ENCODE assay signal across 20 mouse cellular contexts in genomic region chr2:79127822-79128221, GRCm38 (mm10).
"Had no signal": no experiment of that assay in that cellular context is flagged by ENCODE, and none has a peak within 500 bp of the region (broad histone marks: within the 10 kb centered on the region; RNA-seq: fewer than 3 reads in every experiment).

No protein-coding gene starts in this region.

- H3K4me2 ChIP-seq: limb, embryonic 13.5 days; lung, embryonic 15.5 days; neural tube, embryonic 13.5 days had no signal

- H3K27ac ChIP-seq: kidney, postnatal 0 days; layer of hippocampus, adult 2 months; limb, embryonic 10.5 days; limb, embryonic 13.5 days; lung, embryonic 15.5 days; midbrain, embryonic 10.5 days; neural tube, embryonic 13.5 days had no signal

- H3K9me3 ChIP-seq: limb, embryonic 10.5 days; limb, embryonic 13.5 days; lung, embryonic 15.5 days; megakaryocyte, embryonic 14.5 days; midbrain, embryonic 10.5 days; neural tube, embryonic 13.5 days had no signal

- H3K27me3 ChIP-seq: limb, embryonic 13.5 days; lung, embryonic 15.5 days; megakaryocyte, embryonic 14.5 days; neural tube, embryonic 13.5 days had no signal

- ATAC-seq: intestine, postnatal 0 days had no signal

- DNase-seq: kidney, adult 2 months; kidney, postnatal 25 days; layer of hippocampus, adult 9-11 months; lung, adult 18-20 months; lung, postnatal 10 days; lung, postnatal 36 days; midbrain, embryonic 14.5 days; retina, postnatal 1 day; right cerebral cortex, postnatal 25 days; spleen, adult 18-20 months; thymus, postnatal 4 days had no signal

- H3K4me1 ChIP-seq: limb, embryonic 10.5 days; limb, embryonic 13.5 days; lung, embryonic 15.5 days; midbrain, embryonic 10.5 days; neural tube, embryonic 13.5 days had no signal

- H3K36me3 ChIP-seq: limb, embryonic 10.5 days; limb, embryonic 13.5 days; lung, embryonic 15.5 days; midbrain, embryonic 10.5 days; neural tube, embryonic 13.5 days had no signal

- H3K9ac ChIP-seq: limb, embryonic 13.5 days; lung, embryonic 15.5 days; neural tube, embryonic 13.5 days had no signal

- H3K4me3 ChIP-seq: layer of hippocampus, adult 2 months; limb, embryonic 10.5 days; limb, embryonic 13.5 days; lung, embryonic 15.5 days; megakaryocyte, embryonic 14.5 days; midbrain, embryonic 10.5 days; neural tube, embryonic 13.5 days had no signal
